Mouse (Mus musculus) forebrain, postnatal 0 days (tissue): Measurements from ENCODE around the gene Ppp1r1c. TPM values are rescaled to one million over a fixed set of nuclear protein-coding genes. Genes with fewer than 3 reads are reported as not detected.

Experiments used
- ATAC-seq: fragments of 200-750 bp; cut with Nextera tagmentation; 2 replicates; pipeline ENCODE4 v1.8.0; 2017; ENCODE audit warnings: mild to moderate bottlenecking, moderate library complexity
- DNase-seq: peaks from one replicate; pipeline ENCODE4 v3.0.0-alpha.2; 2015
- H3K27ac ChIP-seq: fragments of 300-500 bp; sonication (generic); 2 replicates; pipeline ENCODE4 v1.5.1; 2014; ENCODE audit warnings: low read depth, mild to moderate bottlenecking, antibody characterized with exemption, low read length, moderate library complexity, mixed read lengths
- H3K27me3 ChIP-seq: fragments of 300-500 bp; sonication (generic); 2 replicates; pipeline ENCODE4 v1.6.1; 2014; ENCODE audit warnings: mild to moderate bottlenecking, low read length, mixed read lengths; ENCODE audit not compliant: insufficient read depth
- H3K36me3 ChIP-seq: fragments of 300-500 bp; sonication (generic); 2 replicates; pipeline ENCODE4 v1.6.1; 2014; ENCODE audit warnings: mild to moderate bottlenecking, moderate library complexity; ENCODE audit not compliant: insufficient read depth
- H3K4me1 ChIP-seq: fragments of 300-500 bp; sonication (generic); 2 replicates; pipeline ENCODE4 v1.6.1; 2014; ENCODE audit warnings: antibody characterized with exemption; ENCODE audit not compliant: insufficient read depth
- H3K4me2 ChIP-seq: fragments of 300-500 bp; sonication (generic); 2 replicates; pipeline ENCODE4 v1.6.1; 2014; ENCODE audit warnings: low read depth, mild to moderate bottlenecking, moderate library complexity
- H3K4me3 ChIP-seq: fragments of 300-500 bp; sonication (generic); 2 replicates; pipeline ENCODE4 v1.5.1; 2014; ENCODE audit warnings: low read depth, low read length, mixed read lengths
- H3K9ac ChIP-seq: fragments of 300-500 bp; sonication (generic); 2 replicates; pipeline ENCODE4 v1.6.1; 2014; ENCODE audit warnings: mild to moderate bottlenecking
- H3K9me3 ChIP-seq: fragments of 300-500 bp; sonication (generic); 2 replicates; pipeline ENCODE4 v1.6.1; 2016; ENCODE audit warnings: low read length
- CTCF ChIP-seq: sonication (generic); IDR thresholded peaks from 2 replicates; pipeline ENCODE4 v1.5.1; 2016; ENCODE audit warnings: antibody characterized with exemption, control low read depth, low read depth
- WGBS: fragments of 180-500 bp; shearing (Covaris S2); extraction: QIAGEN DNeasy Blood & Tissue Kit; methylation state at CpG from one replicate; pipeline ENCODE4 v1.1.7; 2014; 5-methylcytosine and 5-hydroxymethylcytosine counted together
- polyA plus RNA-seq: library from polyadenylated mRNA; unstranded; fragments of >200 nt; fragmentation: Nextera tagmentation; extraction: Ambion mirVana; gene quantifications from 2 replicates; pipeline ENCODE4 v1.2.1, GENCODE M21; 2015
- total RNA-seq: library from RNA; depleted of rRNA; stranded (reverse); fragments of >200 nt; gene quantifications from 2 replicates; pipeline ENCODE4 v1.2.3, GENCODE M21; 2014

The Ppp1r1c gene
- total and polyA plus RNA-seq, 2 experiments from 2014 or later: 0.33 to 1.4 TPM

GRCm38 (mm10) chr2:79768625-79769024, 61.0 kb downstream of the Ppp1r1c start:
- no peaks in the 10 kb centered on the region for H3K9me3 ChIP-seq
- H3K4me1 ChIP-seq: 0 out of 2 replicates have a peak, but pooled peaks cover 4% of the 10 kb centered on the region
- no peak overlapping the region for H3K9ac ChIP-seq
- H3K4me2 ChIP-seq: no peak overlapping the region
- H3K36me3 ChIP-seq: no peaks in the 10 kb centered on the region
- no peak overlapping the region for H3K27ac ChIP-seq
- no peak overlapping the region for H3K4me3 ChIP-seq
- no peaks in the 10 kb centered on the region for H3K27me3 ChIP-seq
- ATAC-seq (no peak), DNase-seq (no peak)
- TF ChIP-seq CTCF: no peak
- WGBS: 88% methylated on average over 2 of the region's 2 CpGs

DNA sequence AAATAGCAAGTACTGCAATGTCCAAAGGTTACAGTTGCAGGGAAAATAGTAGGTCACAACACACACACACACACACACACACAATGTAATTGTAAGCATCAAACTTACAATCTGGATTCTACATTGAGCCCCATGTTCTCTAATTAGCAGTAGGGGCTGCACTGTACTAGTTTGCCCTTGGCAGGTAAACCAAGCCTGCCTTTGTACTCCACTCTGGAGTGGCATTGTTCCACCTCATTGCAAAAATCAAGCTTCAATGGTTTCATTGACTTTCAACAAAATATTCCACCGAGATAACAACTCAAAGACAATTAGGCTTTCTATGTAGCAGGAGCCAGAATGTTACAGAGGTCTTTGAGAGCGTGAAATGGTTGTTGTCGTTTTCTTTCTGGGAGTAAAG, 62.7 kb downstream of the Ppp1r1c start:
- H3K27me3 ChIP-seq: no peaks in the 10 kb centered on the region
- no peak overlapping the region for H3K9ac ChIP-seq
- DNase-seq: no peak
- H3K9me3 ChIP-seq: no peaks in the 10 kb centered on the region
- H3K4me2 ChIP-seq: no peak overlapping the region
- H3K4me3 ChIP-seq: no peak overlapping the region
- H3K36me3 ChIP-seq: no peaks in the 10 kb centered on the region
- TF ChIP-seq CTCF: no peak
- 0 out of 2 replicates have a peak, but pooled peaks cover 4% of the 10 kb centered on the region for H3K4me1 ChIP-seq
- H3K27ac ChIP-seq: no peak overlapping the region
- ATAC-seq: no peak
- 9% methylated on average over 3 of the region's 3 CpGs for WGBS

DNA sequence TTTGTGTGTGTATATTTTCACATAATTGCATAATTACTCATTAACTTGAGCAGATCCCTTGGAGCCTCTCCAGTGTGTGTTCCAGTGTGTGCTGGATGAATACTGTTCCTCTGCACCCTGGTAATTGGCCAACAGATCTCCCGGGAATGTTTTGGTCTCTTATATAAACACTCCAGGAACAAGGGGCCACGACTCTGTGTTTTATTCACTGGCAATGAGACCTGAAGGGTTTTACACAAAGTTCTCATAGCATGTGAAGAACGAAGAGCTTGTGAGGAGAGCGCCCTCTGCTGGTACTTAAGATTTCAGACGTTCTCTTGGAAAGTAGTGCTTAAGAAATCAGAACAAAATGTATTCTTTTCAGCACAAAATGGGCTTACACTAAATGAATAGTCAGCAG, 66.8 kb downstream of the Ppp1r1c start:
- Histone ChIP-seq H3K9me3 (no peaks in the 10 kb centered on the region), H3K9ac (no peak overlapping the region), H3K27ac (no peak overlapping the region), H3K4me3 (no peak overlapping the region), H3K36me3 (no peaks in the 10 kb centered on the region), H3K4me1 (0 out of 2 replicates have a peak, but pooled peaks cover 4% of the 10 kb centered on the region), H3K27me3 (no peaks in the 10 kb centered on the region), H3K4me2 (no peak overlapping the region)
- ATAC-seq (peak; percentile 53), DNase-seq (peak; percentile 91)
- WGBS: 1% methylated on average over 5 of the region's 5 CpGs
- peak; percentile 86 for TF ChIP-seq CTCF

- H3K27ac ChIP-seq: no peak overlapping the region
- no peaks in the 10 kb centered on the region for H3K9me3 ChIP-seq
- ATAC-seq: no peak
- H3K4me2 ChIP-seq: no peak overlapping the region
- no peaks in the 10 kb centered on the region for H3K4me1 ChIP-seq
- no peak for DNase-seq
- H3K4me3 ChIP-seq: no peak overlapping the region
- H3K27me3 ChIP-seq: no peaks in the 10 kb centered on the region
- no peak overlapping the region for H3K9ac ChIP-seq
- H3K36me3 ChIP-seq: no peaks in the 10 kb centered on the region
- TF ChIP-seq CTCF: peak; percentile 50
- 81% methylated on average over 2 of the region's 2 CpGs for WGBS
Measured at GRCm38 (mm10) chr2:79777801-79778200, 70.2 kb downstream of the Ppp1r1c start.

GRCm38 (mm10) chr2:79780772-79781171, 73.2 kb downstream of the Ppp1r1c start:
- no peaks in the 10 kb centered on the region for H3K9me3 ChIP-seq
- H3K27ac ChIP-seq: no peak overlapping the region
- no peaks in the 10 kb centered on the region for H3K36me3 ChIP-seq
- no peak for TF ChIP-seq CTCF
- H3K4me1 ChIP-seq: no peaks in the 10 kb centered on the region
- H3K27me3 ChIP-seq: no peaks in the 10 kb centered on the region
- 46% methylated on average over 7 of the region's 7 CpGs for WGBS
- H3K4me3 ChIP-seq: no peak overlapping the region
- ATAC-seq (no peak; the same call in 1 of the 2 replicates), DNase-seq (no peak)
- no peak overlapping the region for H3K9ac ChIP-seq
- H3K4me2 ChIP-seq: no peak overlapping the region

DNA sequence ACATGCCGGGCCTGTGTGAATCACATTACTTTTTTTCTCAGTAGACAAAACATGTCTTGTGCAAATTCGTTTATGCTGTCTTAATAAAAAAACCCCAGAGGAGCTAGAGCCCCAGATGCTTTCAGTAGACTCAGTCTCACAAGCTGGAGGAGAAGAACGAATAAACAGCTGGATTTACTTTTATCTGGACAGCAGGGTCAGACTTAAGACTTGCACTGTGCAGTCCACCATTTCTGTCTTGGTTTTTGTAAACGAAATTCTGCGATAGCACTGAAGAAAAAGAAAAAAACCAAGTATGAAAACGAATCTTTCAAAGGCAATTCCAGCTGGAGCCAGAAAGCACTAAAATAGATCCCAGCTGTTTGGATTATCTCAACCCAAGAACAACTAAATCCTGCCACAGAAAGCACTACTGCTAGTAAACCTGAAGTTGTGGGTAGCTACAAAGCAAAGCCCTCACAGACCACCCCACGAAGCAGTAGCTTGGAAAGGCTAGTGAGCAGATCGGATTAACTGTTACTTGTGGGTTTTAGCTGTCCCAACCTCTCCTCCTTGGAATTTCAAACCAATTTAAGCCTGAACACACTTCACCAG, 78.1 kb downstream of the Ppp1r1c start:
- ATAC-seq (no peak), DNase-seq (no peak)
- H3K4me2 ChIP-seq: no peak overlapping the region
- WGBS: 67% methylated on average over 8 of the region's 8 CpGs
- H3K9me3 ChIP-seq: no peaks in the 10 kb centered on the region
- H3K9ac ChIP-seq: no peak overlapping the region
- H3K36me3 ChIP-seq: no peaks in the 10 kb centered on the region
- H3K4me1 ChIP-seq: no peaks in the 10 kb centered on the region
- no peak overlapping the region for H3K27ac ChIP-seq
- no peak overlapping the region for H3K4me3 ChIP-seq
- TF ChIP-seq CTCF: no peak
- H3K27me3 ChIP-seq: no peaks in the 10 kb centered on the region

- Histone ChIP-seq H3K9ac (no peak overlapping the region), H3K4me2 (no peak overlapping the region), H3K4me3 (no peak overlapping the region), H3K36me3 (no peaks in the 10 kb centered on the region), H3K27me3 (no peaks in the 10 kb centered on the region), H3K9me3 (no peaks in the 10 kb centered on the region), H3K4me1 (no peaks in the 10 kb centered on the region), H3K27ac (no peak overlapping the region)
- 91% methylated on average over 11 of the region's 11 CpGs for WGBS
- ATAC-seq: no peak
- no peak for DNase-seq
- TF ChIP-seq CTCF: no peak
Measured at GRCm38 (mm10) chr2:79786467-79786866, 78.9 kb downstream of the Ppp1r1c start.
